Mouse (Mus musculus): Measurements from ENCODE around the gene C87436. TPM values are rescaled to one million over a fixed set of nuclear protein-coding genes. Genes with fewer than 3 reads are reported as not detected.

The C87436 gene
- polyA plus RNA-seq, 1 experiment from 2014 or later = 25.5 TPM

GRCm38 (mm10) chr6:86506309-86506708, 68.1 kb downstream of the C87436 start:
- Histone ChIP-seq H3K9me3 (ENCODE audit: control insufficient read depth, low read length) (no peaks in the 10 kb centered on the region), H3K4me2 (ENCODE audit: low read length) (no peak overlapping the region), H3K27me3 (ENCODE audit: control insufficient read depth, insufficient read depth, low read length) (no peaks in the 10 kb centered on the region), H3K4me3 (replicated peaks; ENCODE audit: low read depth, low read length) (no peak overlapping the region), H3K4me1 (ENCODE audit: control insufficient read depth, insufficient read depth, low read length) (no peaks in the 10 kb centered on the region), H3K9ac (replicated peaks; ENCODE audit: low read length) (no peak overlapping the region), H3K36me3 (ENCODE audit: control insufficient read depth, insufficient read depth, low read length) (no peaks in the 10 kb centered on the region), H3K27ac (replicated peaks; ENCODE audit: low read depth, low read length) (no peak overlapping the region)
- no peak for ATAC-seq (ENCODE audit: low FRiP score, low TSS enrichment)
- no peak for DNase-seq
- 82% methylated on average over 3 of the region's 3 CpGs for WGBS

- Histone ChIP-seq H3K36me3 (ENCODE audit: control insufficient read depth, insufficient read depth, low read length) (no peaks in the 10 kb centered on the region), H3K9me3 (ENCODE audit: control insufficient read depth, low read length) (no peaks in the 10 kb centered on the region), H3K4me2 (ENCODE audit: low read length) (no peak overlapping the region), H3K27me3 (ENCODE audit: control insufficient read depth, insufficient read depth, low read length) (no peaks in the 10 kb centered on the region), H3K4me1 (ENCODE audit: control insufficient read depth, insufficient read depth, low read length) (no peaks in the 10 kb centered on the region), H3K27ac (replicated peaks; ENCODE audit: low read depth, low read length) (no peak overlapping the region), H3K4me3 (replicated peaks; ENCODE audit: low read depth, low read length) (no peak overlapping the region), H3K9ac (replicated peaks; ENCODE audit: low read length) (no peak overlapping the region)
- ATAC-seq (ENCODE audit: low FRiP score, low TSS enrichment) (no peak), DNase-seq (no peak)
Measured at GRCm38 (mm10) chr6:86507116-86507515, 68.9 kb downstream of the C87436 start.

- H3K27ac ChIP-seq (replicated peaks; ENCODE audit: low read depth, low read length) = no peak overlapping the region
- H3K4me2 ChIP-seq (ENCODE audit: low read length) = no peak overlapping the region
- no peaks in the 10 kb centered on the region for H3K4me1 ChIP-seq (ENCODE audit: control insufficient read depth, insufficient read depth, low read length)
- no peak overlapping the region for H3K4me3 ChIP-seq (replicated peaks; ENCODE audit: low read depth, low read length)
- ATAC-seq (ENCODE audit: low FRiP score, low TSS enrichment) (no peak), DNase-seq (no peak)
- H3K9me3 ChIP-seq (ENCODE audit: control insufficient read depth, low read length) = no peaks in the 10 kb centered on the region
- no peak overlapping the region for H3K9ac ChIP-seq (replicated peaks; ENCODE audit: low read length)
- no peaks in the 10 kb centered on the region for H3K36me3 ChIP-seq (ENCODE audit: control insufficient read depth, insufficient read depth, low read length)
- WGBS = 80% methylated on average over 3 of the region's 3 CpGs
- no peaks in the 10 kb centered on the region for H3K27me3 ChIP-seq (ENCODE audit: control insufficient read depth, insufficient read depth, low read length)
Measured at GRCm38 (mm10) chr6:86508736-86509135, 70.6 kb downstream of the C87436 start.

- no peak overlapping the region for H3K9ac ChIP-seq (replicated peaks; ENCODE audit: low read length)
- H3K9me3 ChIP-seq (ENCODE audit: control insufficient read depth, low read length) = no peaks in the 10 kb centered on the region
- H3K4me2 ChIP-seq (ENCODE audit: low read length) = no peak overlapping the region
- DNase-seq (no peak), ATAC-seq (ENCODE audit: low FRiP score, low TSS enrichment) (no peak)
- WGBS = 88% methylated on average over 4 of the region's 4 CpGs
- H3K4me1 ChIP-seq (ENCODE audit: control insufficient read depth, insufficient read depth, low read length) = no peaks in the 10 kb centered on the region
- no peak overlapping the region for H3K27ac ChIP-seq (replicated peaks; ENCODE audit: low read depth, low read length)
- no peak overlapping the region for H3K4me3 ChIP-seq (replicated peaks; ENCODE audit: low read depth, low read length)
- H3K36me3 ChIP-seq (ENCODE audit: control insufficient read depth, insufficient read depth, low read length) = no peaks in the 10 kb centered on the region
- H3K27me3 ChIP-seq (ENCODE audit: control insufficient read depth, insufficient read depth, low read length) = no peaks in the 10 kb centered on the region
Measured at GRCm38 (mm10) chr6:86509194-86509865, 71.2 kb downstream of the C87436 start.

DNA sequence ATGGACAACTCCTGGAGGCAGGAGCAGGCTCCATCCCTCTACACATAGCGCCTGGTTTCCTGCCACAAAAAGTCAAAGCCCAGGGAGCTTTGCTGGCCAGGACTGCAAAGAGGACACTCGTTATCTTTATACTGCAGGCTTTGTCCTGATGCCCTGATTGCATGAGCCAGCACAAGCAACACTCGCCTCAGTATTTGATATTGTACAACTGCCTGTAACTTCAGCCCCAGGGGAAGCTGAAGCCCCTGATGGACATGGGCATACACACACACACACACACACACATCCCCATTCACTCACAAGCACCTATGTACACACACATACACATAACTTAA, 71.7 kb downstream of the C87436 start:
- DNase-seq (no peak), ATAC-seq (ENCODE audit: low FRiP score, low TSS enrichment) (no peak)
- Histone ChIP-seq H3K9ac (replicated peaks; ENCODE audit: low read length) (no peak overlapping the region), H3K27me3 (ENCODE audit: control insufficient read depth, insufficient read depth, low read length) (no peaks in the 10 kb centered on the region), H3K4me3 (replicated peaks; ENCODE audit: low read depth, low read length) (no peak overlapping the region), H3K36me3 (ENCODE audit: control insufficient read depth, insufficient read depth, low read length) (no peaks in the 10 kb centered on the region), H3K9me3 (ENCODE audit: control insufficient read depth, low read length) (no peaks in the 10 kb centered on the region), H3K27ac (replicated peaks; ENCODE audit: low read depth, low read length) (no peak overlapping the region), H3K4me1 (ENCODE audit: control insufficient read depth, insufficient read depth, low read length) (no peaks in the 10 kb centered on the region), H3K4me2 (ENCODE audit: low read length) (no peak overlapping the region)
- WGBS = 77% methylated on average over 3 of the region's 3 CpGs

DNA sequence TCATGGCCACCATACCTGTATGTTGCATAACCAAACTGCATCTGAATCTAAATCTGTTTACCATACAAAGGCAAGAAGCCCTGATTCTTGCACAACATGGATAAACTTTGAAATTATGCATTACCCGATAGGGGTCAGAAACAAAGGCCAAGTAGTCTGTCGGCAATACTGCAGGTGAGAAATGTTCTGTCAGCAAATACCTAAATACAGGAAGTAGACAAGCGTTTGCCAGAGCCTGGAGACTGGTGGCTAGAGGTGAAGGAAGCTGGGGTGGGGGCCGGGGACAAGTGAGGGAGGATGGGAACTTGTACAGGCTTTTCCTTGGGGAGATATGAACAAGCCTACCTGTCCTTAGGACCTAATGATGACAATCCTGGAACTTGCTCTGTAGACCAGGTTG, 72.8 kb downstream of the C87436 start:
- no peaks in the 10 kb centered on the region for H3K9me3 ChIP-seq (ENCODE audit: control insufficient read depth, low read length)
- 81% methylated on average over 4 of the region's 4 CpGs for WGBS
- H3K4me3 ChIP-seq (replicated peaks; ENCODE audit: low read depth, low read length) = no peak overlapping the region
- no peak overlapping the region for H3K9ac ChIP-seq (replicated peaks; ENCODE audit: low read length)
- H3K36me3 ChIP-seq (ENCODE audit: control insufficient read depth, insufficient read depth, low read length) = no peaks in the 10 kb centered on the region
- H3K27me3 ChIP-seq (ENCODE audit: control insufficient read depth, insufficient read depth, low read length) = no peaks in the 10 kb centered on the region
- H3K27ac ChIP-seq (replicated peaks; ENCODE audit: low read depth, low read length) = no peak overlapping the region
- H3K4me2 ChIP-seq (ENCODE audit: low read length) = no peak overlapping the region
- no peaks in the 10 kb centered on the region for H3K4me1 ChIP-seq (ENCODE audit: control insufficient read depth, insufficient read depth, low read length)
- ATAC-seq (ENCODE audit: low FRiP score, low TSS enrichment) (no peak), DNase-seq (no peak)

GRCm38 (mm10) chr6:86513296-86513695, 75.1 kb downstream of the C87436 start:
- Histone ChIP-seq H3K27me3 (ENCODE audit: control insufficient read depth, insufficient read depth, low read length) (no peaks in the 10 kb centered on the region), H3K9me3 (ENCODE audit: control insufficient read depth, low read length) (no peaks in the 10 kb centered on the region), H3K27ac (replicated peaks; ENCODE audit: low read depth, low read length) (no peak overlapping the region), H3K4me3 (replicated peaks; ENCODE audit: low read depth, low read length) (no peak overlapping the region), H3K9ac (replicated peaks; ENCODE audit: low read length) (no peak overlapping the region), H3K4me1 (ENCODE audit: control insufficient read depth, insufficient read depth, low read length) (no peaks in the 10 kb centered on the region), H3K4me2 (ENCODE audit: low read length) (no peak overlapping the region), H3K36me3 (ENCODE audit: control insufficient read depth, insufficient read depth, low read length) (no peaks in the 10 kb centered on the region)
- WGBS = 91% methylated on average over 4 of the region's 4 CpGs
- DNase-seq = no peak
- no peak for ATAC-seq (ENCODE audit: low FRiP score, low TSS enrichment)

DNA sequence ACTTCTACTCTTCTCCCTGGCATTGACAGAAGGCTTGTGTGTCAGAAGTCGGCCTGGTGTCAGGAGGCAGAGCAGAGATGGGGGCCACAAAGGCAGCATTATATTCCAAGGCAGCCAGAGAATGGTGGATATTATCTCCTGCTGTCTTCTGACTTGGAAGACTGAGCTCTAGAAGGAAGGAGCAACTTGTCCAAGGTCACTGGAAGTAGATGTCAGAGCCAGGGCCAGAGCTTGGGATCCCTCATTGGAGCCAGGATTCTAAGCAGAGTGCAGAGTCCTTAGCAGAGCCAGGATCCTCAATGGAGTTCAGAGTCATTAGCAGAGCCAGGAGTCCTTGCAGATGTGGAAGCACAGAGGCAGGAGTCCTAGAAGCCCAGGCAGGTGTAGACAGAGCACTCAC, 77.8 kb downstream of the C87436 start:
- DNase-seq = no peak
- no peaks in the 10 kb centered on the region for H3K9me3 ChIP-seq (ENCODE audit: control insufficient read depth, low read length)
- ATAC-seq (ENCODE audit: low FRiP score, low TSS enrichment) = no peak
- no peak overlapping the region for H3K27ac ChIP-seq (replicated peaks; ENCODE audit: low read depth, low read length)
- no peak overlapping the region for H3K9ac ChIP-seq (replicated peaks; ENCODE audit: low read length)
- WGBS = 90% methylated on average over 1 of the region's 1 CpGs
- no peaks in the 10 kb centered on the region for H3K27me3 ChIP-seq (ENCODE audit: control insufficient read depth, insufficient read depth, low read length)
- H3K4me3 ChIP-seq (replicated peaks; ENCODE audit: low read depth, low read length) = no peak overlapping the region
- H3K4me1 ChIP-seq (ENCODE audit: control insufficient read depth, insufficient read depth, low read length) = no peaks in the 10 kb centered on the region
- no peak overlapping the region for H3K4me2 ChIP-seq (ENCODE audit: low read length)
- H3K36me3 ChIP-seq (ENCODE audit: control insufficient read depth, insufficient read depth, low read length) = peaks cover 2% of the 10 kb centered on the region; the same call in 1 of the 2 replicates

DNA sequence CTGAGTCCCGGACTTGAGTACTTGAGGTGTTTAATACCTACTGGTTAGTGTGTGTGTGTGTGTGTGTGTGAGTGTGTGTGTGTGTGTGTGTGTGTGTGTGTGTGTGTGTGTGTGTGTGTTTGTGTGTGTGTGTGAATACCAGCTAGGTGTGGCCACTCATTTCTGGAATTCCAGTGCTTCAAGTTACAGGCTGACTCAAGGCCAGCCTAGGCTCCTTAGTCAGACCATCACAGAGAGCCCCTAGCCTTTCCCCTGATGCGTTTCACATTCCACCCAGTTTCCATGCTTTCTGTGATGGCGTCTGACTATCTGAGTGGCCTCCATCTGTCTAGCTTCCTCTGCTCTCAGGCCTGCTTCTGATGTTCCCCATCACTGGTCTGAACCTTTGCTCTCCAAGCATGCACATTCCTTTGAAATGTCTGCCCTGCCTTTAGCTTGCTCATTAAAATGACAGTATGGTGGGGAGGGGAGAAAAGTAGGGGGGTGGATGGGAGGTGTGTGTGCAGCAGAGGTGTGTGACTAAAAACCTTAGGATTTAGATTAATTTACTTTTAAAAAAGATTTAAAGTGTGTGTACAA, 81.7 kb downstream of the C87436 start:
- Histone ChIP-seq H3K27ac (replicated peaks; ENCODE audit: low read depth, low read length) (no peak overlapping the region), H3K4me1 (ENCODE audit: control insufficient read depth, insufficient read depth, low read length) (peaks cover 15% of the 10 kb centered on the region), H3K36me3 (ENCODE audit: control insufficient read depth, insufficient read depth, low read length) (peaks cover 13% of the 10 kb centered on the region), H3K4me2 (ENCODE audit: low read length) (no peak overlapping the region), H3K27me3 (ENCODE audit: control insufficient read depth, insufficient read depth, low read length) (no peaks in the 10 kb centered on the region), H3K4me3 (replicated peaks; ENCODE audit: low read depth, low read length) (no peak overlapping the region), H3K9me3 (ENCODE audit: control insufficient read depth, low read length) (no peaks in the 10 kb centered on the region), H3K9ac (replicated peaks; ENCODE audit: low read length) (no peak overlapping the region)
- ATAC-seq (ENCODE audit: low FRiP score, low TSS enrichment) (no peak), DNase-seq (no peak)
- WGBS = 80% methylated on average over 3 of the region's 3 CpGs

All from midbrain, embryonic 14.5 days (tissue).